Mouse (Mus musculus) ES-CJ7 (cell line): ENCODE results near the gene Bag2.
"Not testable (repeated sequence)": the region's sequence is repeated elsewhere in the genome, so short reads cannot be mapped to it uniquely, and the experiment has no call there.

ENCODE experiments used
- DNase-seq: peaks from one replicate; pipeline ENCODE4 v3.0.0; 2011; ENCODE audit warnings: low read depth, low spot score

Bag2 gene

GRCm38 (mm10) chr1:33749709-33750108, 7.9 kb downstream of the Bag2 start:
- not testable (repeated sequence) for DNase-seq

DNA sequence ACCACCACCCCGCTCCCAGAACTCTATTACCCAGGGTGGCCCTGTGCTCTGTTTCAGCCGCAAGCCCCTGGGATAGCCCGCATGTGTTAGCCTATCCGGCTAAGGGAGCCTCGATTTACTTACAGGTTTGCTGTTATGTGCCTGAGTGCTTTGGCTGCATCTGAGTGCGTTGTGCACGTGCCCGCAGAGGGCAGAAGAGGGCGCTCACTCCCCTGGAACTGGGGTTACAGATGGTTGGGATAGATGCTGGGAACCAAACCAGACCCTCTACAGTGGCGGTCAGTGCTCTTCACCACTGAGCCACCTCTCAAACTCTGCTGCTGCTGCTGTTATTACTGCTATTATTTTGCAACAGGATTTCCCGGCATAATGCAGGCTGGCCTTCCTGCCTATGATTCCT, 8.5 kb downstream of the Bag2 start:
- DNase-seq, result peak; percentile 30

GRCm38 (mm10) chr1:33745901-33746300, 11.7 kb downstream of the Bag2 start:
- no peak for DNase-seq

DNA sequence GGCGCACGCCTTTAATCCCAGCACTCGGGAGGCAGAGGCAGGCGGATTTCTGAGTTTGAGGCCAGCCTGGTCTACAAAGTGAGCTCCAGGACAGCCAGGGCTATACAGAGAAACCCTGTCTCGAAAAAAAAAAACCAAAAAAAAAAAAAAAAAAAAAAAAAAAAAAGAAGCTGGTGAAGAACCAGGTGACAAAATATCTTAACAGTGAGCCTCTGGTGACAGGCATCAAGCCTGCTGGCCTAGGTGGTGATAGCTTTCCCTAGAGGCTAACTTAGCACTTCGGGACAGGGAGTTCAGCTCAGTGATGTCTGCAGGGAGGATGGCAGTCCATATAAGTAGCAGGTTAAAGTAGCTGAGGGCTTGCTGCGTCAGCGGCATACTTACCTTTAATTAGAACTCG, 12.8 kb downstream of the Bag2 start:
- DNase-seq, result not testable (repeated sequence)

DNA sequence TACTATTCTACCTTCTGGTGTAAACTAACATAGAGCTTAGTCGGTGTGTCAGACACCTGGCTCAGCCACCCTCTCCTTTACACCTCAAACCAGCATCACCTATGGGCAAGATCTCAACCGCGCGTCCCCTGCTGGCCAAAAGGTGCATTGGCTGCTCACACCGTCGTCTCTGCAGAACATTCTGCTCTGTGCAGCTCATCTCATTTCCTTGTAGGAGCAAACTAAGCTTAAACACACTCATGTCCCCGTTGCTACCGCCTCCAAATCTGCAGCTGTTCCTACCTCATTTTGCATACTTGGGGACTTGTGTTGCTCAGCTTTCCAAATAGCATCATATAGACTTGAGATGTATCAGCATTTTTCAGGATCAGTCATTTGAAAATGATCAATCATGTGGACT, 14.7 kb downstream of the Bag2 start:
- peak; percentile 84 for DNase-seq

GRCm38 (mm10) chr1:33739302-33739701, 18.3 kb downstream of the Bag2 start:
- peak; percentile 87 for DNase-seq

DNA sequence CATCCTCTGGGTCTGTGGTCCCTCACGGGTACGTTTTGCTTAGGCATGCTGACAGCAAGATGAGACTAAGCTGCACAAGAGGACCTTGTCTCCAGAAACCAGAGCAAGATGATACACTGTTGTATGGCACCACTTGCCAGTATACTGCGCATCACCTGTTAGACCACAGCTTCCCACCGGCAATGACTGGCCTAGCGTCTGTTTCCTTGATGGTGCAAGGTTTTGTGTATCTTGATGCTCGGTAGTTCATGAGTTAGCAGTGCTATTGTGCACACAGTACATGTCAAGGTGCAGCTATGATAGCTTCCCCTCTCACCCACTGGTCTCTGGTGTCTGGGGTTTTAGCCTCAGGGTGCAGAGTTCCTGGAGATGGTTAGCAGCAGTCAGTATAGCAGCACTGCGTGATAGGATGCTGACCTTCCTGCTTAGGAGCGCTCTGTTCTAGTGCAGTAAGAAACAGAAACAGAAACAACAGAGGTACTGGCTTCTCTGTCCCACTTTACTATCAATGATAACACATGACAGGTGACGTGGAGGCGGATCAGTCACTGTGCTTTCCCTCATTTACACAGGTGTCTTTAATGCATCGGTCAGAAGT, 18.8 kb downstream of the Bag2 start:
- DNase-seq, result no peak

GRCm38 (mm10) chr1:33738281-33738680, 19.3 kb downstream of the Bag2 start:
- no peak for DNase-seq

DNA sequence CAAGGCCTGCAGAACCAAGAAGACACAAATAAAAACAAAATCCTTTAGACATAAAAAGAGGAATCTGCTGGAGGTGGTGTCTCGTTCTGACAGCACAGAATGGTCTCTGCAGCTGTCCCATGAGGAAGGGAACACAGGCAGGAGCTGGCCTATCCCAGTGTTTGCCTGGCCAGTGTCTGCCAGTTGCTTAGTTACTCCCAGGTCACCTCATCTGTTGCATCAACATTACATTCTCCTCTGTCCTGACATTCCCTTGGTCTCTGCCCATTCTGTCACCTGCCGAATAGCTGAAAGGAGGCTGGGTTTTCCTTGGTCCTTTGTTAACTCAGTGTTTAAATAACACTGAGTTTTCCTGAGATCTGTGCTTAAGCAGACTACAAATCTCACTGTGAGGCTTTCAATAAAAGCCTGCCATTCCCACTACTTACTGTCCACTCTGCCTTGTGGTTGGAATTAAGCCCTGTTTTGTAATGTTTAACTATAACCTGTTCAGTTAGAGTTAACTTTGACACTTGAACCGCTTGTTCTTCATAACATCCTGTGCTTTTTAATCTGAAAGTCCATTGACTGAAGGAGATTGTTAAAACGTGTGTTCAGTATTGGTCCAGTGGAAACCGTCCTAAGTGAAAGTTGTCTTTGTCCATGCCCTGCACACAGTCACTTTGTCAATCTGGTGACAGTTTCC, 23.5 kb downstream of the Bag2 start:
- no peak for DNase-seq

DNA sequence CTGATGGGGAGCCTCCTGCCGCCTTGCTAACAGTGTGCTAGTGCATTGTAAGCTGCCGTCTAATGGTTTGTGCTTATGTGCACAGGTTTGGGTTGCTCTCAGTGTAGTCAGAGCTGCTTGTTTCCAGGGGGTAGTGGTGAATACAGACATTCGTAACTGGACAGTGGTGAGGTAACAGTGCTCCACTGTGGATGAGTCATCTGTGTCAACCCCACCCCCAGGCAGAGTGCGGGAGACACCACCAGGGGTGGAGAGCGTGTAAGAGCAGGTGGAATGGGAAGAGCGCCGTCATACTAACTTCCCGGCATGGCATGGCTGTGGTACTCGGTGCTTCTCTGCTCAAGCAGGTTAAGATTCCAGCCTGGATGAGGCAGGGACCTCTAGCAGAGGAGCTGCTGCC, 24.6 kb downstream of the Bag2 start:
- DNase-seq, result no peak

- no peak for DNase-seq
Measured at GRCm38 (mm10) chr1:33725086-33725485, 32.5 kb downstream of the Bag2 start.

GRCm38 (mm10) chr1:33724516-33724915, 33.1 kb downstream of the Bag2 start:
- no peak for DNase-seq

DNA sequence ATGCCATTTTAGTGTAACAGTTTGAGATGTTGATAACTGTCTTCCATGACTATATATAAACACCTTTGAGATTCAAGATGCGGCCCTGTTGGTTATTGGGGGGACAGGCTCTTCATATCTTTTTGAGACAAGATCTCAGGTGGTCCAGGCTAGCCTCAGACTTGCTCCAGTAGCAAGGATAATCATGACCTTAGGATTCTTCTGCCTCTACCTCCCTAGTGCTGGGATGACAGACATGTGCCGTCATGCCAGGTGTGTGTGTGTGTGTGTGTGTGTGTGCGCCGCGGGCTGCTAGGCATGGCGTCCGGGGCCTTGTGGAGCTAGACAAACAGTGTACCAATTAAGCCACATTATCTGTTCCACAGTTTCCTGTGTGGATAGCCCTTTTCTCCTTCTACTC, 36.6 kb downstream of the Bag2 start:
- no peak for DNase-seq

- DNase-seq, result no peak
Measured at GRCm38 (mm10) chr1:33720231-33720630, 37.4 kb downstream of the Bag2 start.

- peak; percentile 92 for DNase-seq
Measured at GRCm38 (mm10) chr1:33719733-33720225, 37.8 kb downstream of the Bag2 start, which contains the start of gene Rab23. Gene Rab23, plus strand, starts transcription at chr1:33719887.

DNA sequence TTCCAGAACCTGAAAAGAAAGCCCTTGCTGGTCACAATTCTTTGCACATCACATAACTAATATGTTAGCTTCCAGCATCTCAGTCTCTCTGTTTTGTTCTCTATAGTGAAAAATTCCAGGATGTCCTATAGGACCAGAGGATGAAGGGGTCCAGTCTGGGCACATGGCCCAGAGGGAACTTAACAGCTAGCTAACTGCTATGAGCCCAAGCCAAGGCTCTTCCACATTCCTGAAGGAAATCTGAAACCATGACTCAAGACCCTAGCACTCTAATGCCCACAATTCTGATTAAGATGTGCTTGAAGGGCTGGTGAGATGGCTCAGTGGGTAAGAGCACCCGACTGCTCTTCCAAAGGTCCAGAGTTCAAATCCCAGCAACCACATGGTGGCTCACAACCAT, 40.0 kb downstream of the Bag2 start:
- no peak for DNase-seq

DNA sequence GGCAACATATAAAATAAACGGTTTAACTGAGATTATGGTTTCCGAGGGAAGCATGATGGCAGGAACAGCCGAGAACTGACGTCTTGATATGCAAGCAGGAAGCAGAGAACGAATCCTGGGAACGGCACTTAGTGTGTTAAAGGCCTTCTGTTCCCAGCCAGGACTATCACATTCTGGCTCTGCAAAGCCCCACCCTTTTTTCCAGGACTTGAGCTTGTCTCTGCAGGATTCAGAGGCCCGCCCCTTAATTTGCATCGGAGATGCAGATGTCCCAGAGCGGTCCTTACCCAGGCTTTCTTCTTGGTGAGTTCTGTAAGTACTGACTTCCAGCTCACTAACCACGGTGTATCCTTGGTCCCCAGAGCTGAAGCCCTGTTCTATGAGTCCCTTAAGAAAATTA, 42.8 kb downstream of the Bag2 start:
- peak; percentile 92 for DNase-seq

GRCm38 (mm10) chr1:33712026-33712425, 45.6 kb downstream of the Bag2 start:
- no peak for DNase-seq

GRCm38 (mm10) chr1:33709615-33710014, 48.0 kb downstream of the Bag2 start:
- DNase-seq, result no peak

DNA sequence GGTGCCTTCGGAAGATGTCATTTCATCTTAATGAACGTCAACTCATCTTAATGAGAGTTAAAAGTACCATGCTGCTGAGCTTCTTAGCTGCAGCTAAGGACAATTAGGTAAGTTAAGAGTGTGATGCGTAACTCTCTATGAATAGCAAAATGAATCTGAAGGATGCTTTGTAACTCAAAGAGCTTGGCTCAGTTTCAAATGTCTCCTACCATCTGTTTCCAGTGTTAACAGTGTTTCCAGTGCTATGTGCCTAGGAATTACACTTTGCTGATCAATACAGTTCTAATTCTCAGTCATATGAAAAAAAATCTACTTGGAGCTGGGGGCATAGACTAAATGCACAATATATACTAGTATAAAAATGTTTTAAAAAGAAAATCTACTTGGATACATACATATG, 56.4 kb downstream of the Bag2 start:
- no peak for DNase-seq

GRCm38 (mm10) chr1:33696016-33696415, 61.6 kb downstream of the Bag2 start:
- DNase-seq, result no peak
